Mouse (Mus musculus) liver, postnatal 0 days (tissue): Measurements from ENCODE around the gene Itga2b. TPM values are rescaled to one million over a fixed set of nuclear protein-coding genes. Genes with fewer than 3 reads are reported as not detected.
A peak's percentile ranks its signal among the peaks of the same experiment; 100 is the strongest.

Experiments
- ATAC-seq: fragments of 200-750 bp; cut with Nextera tagmentation; 2 replicates; pipeline ENCODE4 v1.8.0; 2017; ENCODE audit warnings: mild to moderate bottlenecking, moderate library complexity
- DNase-seq: peaks from one replicate; pipeline ENCODE4 v3.0.0-alpha.2; 2016
- H3K27ac ChIP-seq: fragments of 300-500 bp; sonication (generic); 2 replicates; pipeline ENCODE4 v1.5.1; 2014; ENCODE audit warnings: antibody characterized with exemption, moderate library complexity, mild to moderate bottlenecking, low read depth
- H3K27me3 ChIP-seq: fragments of 300-500 bp; sonication (generic); 2 replicates; pipeline ENCODE4 v1.6.1; 2014; ENCODE audit warnings: low read length, control low read depth, mixed read lengths; ENCODE audit not compliant: insufficient read depth
- H3K36me3 ChIP-seq: fragments of 300-500 bp; sonication (generic); replicated peaks from 2 replicates; pipeline ENCODE4 v1.6.1; 2014; ENCODE audit warnings: mild to moderate bottlenecking, control low read depth, low read length, moderate library complexity, mixed read lengths; ENCODE audit not compliant: insufficient read depth
- H3K4me1 ChIP-seq: fragments of 300-500 bp; sonication (generic); 2 replicates; pipeline ENCODE4 v1.6.1; 2014; ENCODE audit warnings: antibody characterized with exemption, mild to moderate bottlenecking, control low read depth; ENCODE audit not compliant: insufficient read depth
- H3K4me2 ChIP-seq: fragments of 300-500 bp; sonication (generic); 2 replicates; pipeline ENCODE4 v1.6.1; 2014; ENCODE audit warnings: low read depth, mild to moderate bottlenecking, low read length, moderate library complexity, mixed read lengths
- H3K4me3 ChIP-seq: fragments of 300-500 bp; sonication (generic); 2 replicates; pipeline ENCODE4 v1.5.1; 2014; ENCODE audit warnings: low read depth, low read length
- H3K9ac ChIP-seq: fragments of 300-500 bp; sonication (generic); replicated peaks from 2 replicates; pipeline ENCODE4 v1.6.1; 2014; ENCODE audit warnings: mild to moderate bottlenecking, moderate library complexity
- H3K9me3 ChIP-seq: fragments of 300-500 bp; sonication (generic); 2 replicates; pipeline ENCODE4 v1.6.1; 2016; ENCODE audit warnings: mild to moderate bottlenecking, control low read depth, low read length, mixed read lengths
- CTCF ChIP-seq: sonication (generic); IDR thresholded peaks from 2 replicates; pipeline ENCODE4 v1.5.1; 2016; ENCODE audit warnings: antibody characterized with exemption, low read depth
- EP300 ChIP-seq: IDR thresholded peaks from 2 replicates; pipeline ENCODE4 v1.6.1; 2016; ENCODE audit warnings: antibody characterized with exemption, low read depth, mild to moderate bottlenecking
- WGBS: fragments of 180-500 bp; shearing (Covaris S2); extraction: QIAGEN DNeasy Blood & Tissue Kit; methylation state at CpG from one replicate; pipeline ENCODE4 v1.1.7; 2014; ENCODE audit not compliant: insufficient replicate concordance; 5-methylcytosine and 5-hydroxymethylcytosine counted together
- polyA plus RNA-seq: library from polyadenylated mRNA; unstranded; fragments of >200 nt; fragmentation: Nextera tagmentation; extraction: Ambion mirVana; gene quantifications from 2 replicates; pipeline ENCODE4 v1.2.1, GENCODE M21; 2015

Gene Itga2b
- 41.0 and 44.8 TPM in 2 replicates for polyA plus RNA-seq

DNA sequence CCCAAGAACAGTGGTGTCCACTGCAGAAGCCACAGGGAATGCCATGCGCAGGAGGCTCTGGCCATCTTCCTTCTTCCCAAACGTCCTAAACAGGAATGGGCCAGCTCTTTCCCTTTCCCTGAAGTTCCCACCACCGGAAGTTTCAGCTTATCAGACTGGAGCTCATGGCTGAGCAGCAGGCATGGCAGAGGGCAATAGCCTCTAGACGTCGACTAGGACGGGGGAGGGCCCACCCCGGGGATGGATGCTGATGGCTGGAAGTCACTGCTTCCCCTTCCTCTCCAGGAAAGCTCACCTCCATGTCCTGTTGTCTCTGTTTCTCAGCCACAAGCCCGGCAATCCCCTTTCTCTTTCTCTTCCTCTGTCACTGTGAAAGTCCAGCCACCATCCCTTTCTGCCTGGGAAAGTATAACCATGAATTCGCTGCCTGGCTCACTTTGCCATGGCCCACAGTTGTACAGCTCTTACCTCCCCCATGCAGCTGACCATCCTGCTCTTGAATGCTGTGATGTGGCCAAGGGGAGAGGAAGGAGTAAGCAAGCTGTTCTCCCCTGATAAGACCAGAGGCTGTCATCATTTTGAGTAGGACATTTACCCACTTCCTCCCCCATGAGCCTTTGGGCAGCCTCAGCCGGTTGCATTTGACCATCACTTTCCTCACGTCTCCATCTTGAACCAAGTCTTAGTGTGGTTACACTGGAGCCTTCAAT, at the start of gene Itga2b:
Gene Itga2b (minus strand): TSS at position 475 of the 710 bp plus-strand sequence.
- Histone ChIP-seq H3K9ac (0 out of 2 replicates have a peak within 1 kb of the TSS, but pooled peaks have one; percentile 30), H3K36me3 (no peaks in the 10 kb centered on the region), H3K9me3 (no peaks in the 10 kb centered on the region), H3K27me3 (no peaks in the 10 kb centered on the region), H3K4me2 (peak within 1 kb of the TSS; percentile 16; the same call in 1 of the 2 replicates), H3K4me1 (peaks cover 24% of the 10 kb centered on the region), H3K4me3 (0 out of 2 replicates have a peak within 1 kb of the TSS, but pooled peaks have one; percentile 8), H3K27ac (peak within 1 kb of the TSS; percentile 59)
- WGBS = 21% methylated on average over 11 of the region's 11 CpGs
- TF ChIP-seq CTCF (no peak), EP300 (peak; percentile 78)
- ATAC-seq (peak; percentile 47), DNase-seq (peak; percentile 40)

GRCm38 (mm10) chr11:102514793-102515424, 45.0 kb upstream of the Itga2b start:
- H3K9me3 ChIP-seq = no peaks in the 10 kb centered on the region
- ATAC-seq (no peak), DNase-seq (no peak)
- H3K27ac ChIP-seq = no peak overlapping the region
- 0 out of 2 replicates have a peak, but pooled peaks cover 5% of the 10 kb centered on the region for H3K36me3 ChIP-seq
- no peaks in the 10 kb centered on the region for H3K4me1 ChIP-seq
- no peaks in the 10 kb centered on the region for H3K27me3 ChIP-seq
- no peak for TF ChIP-seq EP300
- no peak overlapping the region for H3K9ac ChIP-seq
- WGBS = 93% methylated on average over 1 of the region's 1 CpGs
- H3K4me3 ChIP-seq = no peak overlapping the region
- no peak overlapping the region for H3K4me2 ChIP-seq

- no peak overlapping the region for H3K4me2 ChIP-seq
- H3K27me3 ChIP-seq = no peaks in the 10 kb centered on the region
- no peak overlapping the region for H3K4me3 ChIP-seq
- TF ChIP-seq EP300 (no peak), CTCF (no peak)
- H3K9me3 ChIP-seq = no peaks in the 10 kb centered on the region
- DNase-seq (no peak), ATAC-seq (no peak)
- WGBS = 81% methylated on average over 6 of the region's 6 CpGs
- no peak overlapping the region for H3K9ac ChIP-seq
- H3K4me1 ChIP-seq = no peaks in the 10 kb centered on the region
- no peak overlapping the region for H3K27ac ChIP-seq
- peaks cover 3% of the 10 kb centered on the region for H3K36me3 ChIP-seq
These were observed 40.3 kb upstream of the Itga2b start for GRCm38 (mm10) chr11:102510226-102510625.

DNA sequence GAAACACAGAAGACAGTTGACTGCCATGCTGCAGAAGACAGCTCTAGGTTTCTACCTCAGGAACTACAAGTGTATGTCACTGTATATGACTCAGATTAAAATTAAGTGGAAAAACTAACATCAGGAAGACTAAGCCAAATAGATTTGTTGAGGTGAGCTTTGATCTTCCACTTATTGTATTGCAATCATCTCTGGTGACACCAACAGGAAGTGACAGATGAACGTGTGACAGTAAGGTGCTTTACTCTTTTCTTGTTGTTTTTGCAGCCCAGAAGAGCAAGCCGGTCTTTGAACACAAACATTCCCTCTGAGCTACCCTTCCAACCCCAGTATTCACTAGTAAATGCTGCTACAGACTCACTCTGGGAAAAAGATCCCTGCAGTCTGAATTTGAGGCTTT, 26.8 kb upstream of the Itga2b start:
- WGBS = 55% methylated on average over 2 of the region's 2 CpGs
- no peak for ATAC-seq
- peaks cover 51% of the 10 kb centered on the region for H3K36me3 ChIP-seq
- H3K9me3 ChIP-seq = no peaks in the 10 kb centered on the region
- H3K4me1 ChIP-seq = no peaks in the 10 kb centered on the region
- H3K4me2 ChIP-seq = no peak overlapping the region
- TF ChIP-seq CTCF = no peak
- no peak for TF ChIP-seq EP300
- H3K27ac ChIP-seq = no peak overlapping the region
- DNase-seq = no peak
- no peak overlapping the region for H3K4me3 ChIP-seq
- H3K9ac ChIP-seq = no peak overlapping the region
- no peaks in the 10 kb centered on the region for H3K27me3 ChIP-seq

DNA sequence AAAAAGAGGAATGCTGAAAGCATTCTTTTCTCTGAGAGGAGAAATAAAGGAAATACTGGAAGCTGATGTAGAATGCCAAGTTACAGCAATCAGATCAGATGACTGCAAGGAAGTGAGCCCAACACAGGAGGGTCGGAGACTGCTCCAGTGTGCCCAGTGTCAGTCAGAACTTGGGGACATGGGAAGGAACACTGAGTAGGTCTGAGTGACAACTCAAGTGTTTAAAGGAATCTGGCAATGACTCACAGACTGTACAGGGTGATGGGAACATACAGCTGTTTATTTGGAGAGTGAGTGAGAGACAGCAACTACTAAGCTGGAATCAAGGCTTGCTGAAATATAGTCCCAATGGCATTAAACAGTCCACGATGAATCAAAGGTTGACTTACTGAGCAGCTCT, 26.3 kb upstream of the Itga2b start:
- Histone ChIP-seq H3K27me3 (no peaks in the 10 kb centered on the region), H3K36me3 (peaks cover 45% of the 10 kb centered on the region), H3K4me1 (no peaks in the 10 kb centered on the region), H3K4me3 (no peak overlapping the region), H3K9ac (no peak overlapping the region), H3K9me3 (no peaks in the 10 kb centered on the region), H3K4me2 (no peak overlapping the region), H3K27ac (no peak overlapping the region)
- no peak for ATAC-seq
- WGBS = 90% methylated on average over 2 of the region's 2 CpGs
- TF ChIP-seq CTCF = no peak
- no peak for TF ChIP-seq EP300
- DNase-seq = no peak

DNA sequence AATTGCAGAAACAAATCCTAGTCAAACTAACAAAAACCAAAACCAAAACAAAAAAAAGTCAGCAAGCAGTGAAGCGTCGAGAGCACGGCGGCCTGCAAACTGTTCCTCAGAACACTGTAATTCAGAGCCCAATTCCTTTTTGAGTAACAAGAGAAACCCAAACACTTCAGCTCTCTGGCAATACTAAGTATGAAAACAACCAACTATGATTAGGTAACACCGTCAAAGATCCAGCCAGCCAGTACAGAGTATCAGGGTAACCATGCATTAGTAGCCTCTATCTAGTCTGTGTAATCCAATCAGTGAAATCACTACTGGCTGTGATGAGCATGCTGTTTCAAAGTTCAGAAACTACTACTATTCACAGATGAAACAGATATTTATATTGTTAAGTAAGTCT, 25.8 kb upstream of the Itga2b start:
- Histone ChIP-seq H3K9me3 (no peaks in the 10 kb centered on the region), H3K27ac (0 out of 2 replicates have a peak overlapping the region, but pooled peaks have one; percentile 22), H3K9ac (no peak overlapping the region), H3K4me3 (no peak overlapping the region), H3K4me2 (no peak overlapping the region), H3K36me3 (peaks cover 41% of the 10 kb centered on the region), H3K27me3 (no peaks in the 10 kb centered on the region), H3K4me1 (no peaks in the 10 kb centered on the region)
- WGBS = 89% methylated on average over 5 of the region's 5 CpGs
- TF ChIP-seq CTCF (no peak), EP300 (no peak)
- ATAC-seq = no peak
- no peak for DNase-seq
